Comparison of ENCODE assay signal across 24 mouse cellular contexts in genomic region chr13:40713681-40714080, GRCm38 (mm10). TPM values are rescaled to one million over a fixed set of nuclear protein-coding genes. Genes with fewer than 3 reads are reported as not detected.
DNase-seq lines count a peak whose midpoint lies in the region; ATAC-seq lines count a peak whose summit lies in the region.
"Had no signal": no experiment of that assay in that cellular context is flagged by ENCODE, and none has a peak within 500 bp of the region (broad histone marks: within the 10 kb centered on the region; RNA-seq: fewer than 3 reads in every experiment).

No protein-coding gene starts in this region.

- H3K27ac ChIP-seq in hindbrain, embryonic 12.5 days = 0 out of 2 replicates have a peak overlapping the region, but pooled peaks have one; percentile 49
- H3K27ac ChIP-seq in hindbrain, embryonic 10.5 days = no peak overlapping the region
- no peak overlapping the region for H3K27ac ChIP-seq in midbrain, embryonic 14.5 days (replicated peaks; ENCODE audit: low read depth, low read length)
- no peak overlapping the region for H3K27ac ChIP-seq in midbrain, embryonic 13.5 days
- H3K27ac ChIP-seq in hindbrain, embryonic 14.5 days = peak overlapping the region; percentile 11; the same call in 1 of the 2 replicates
- H3K27ac ChIP-seq: embryonic facial prominence, embryonic 13.5 days; forebrain, embryonic 12.5 days; forebrain, embryonic 15.5 days; heart, embryonic 13.5 days; intestine, embryonic 15.5 days had no signal

- peaks cover 24% of the 10 kb centered on the region for H3K4me1 ChIP-seq in hindbrain, embryonic 12.5 days
- peaks cover 16% of the 10 kb centered on the region for H3K4me1 ChIP-seq in hindbrain, embryonic 10.5 days (replicated peaks)
- H3K4me1 ChIP-seq in midbrain, embryonic 14.5 days (ENCODE audit: control insufficient read depth, insufficient read depth, low read length) = no peaks in the 10 kb centered on the region
- peaks cover 19% of the 10 kb centered on the region for H3K4me1 ChIP-seq in midbrain, embryonic 13.5 days (replicated peaks)
- H3K4me1 ChIP-seq in hindbrain, embryonic 14.5 days (replicated peaks; ENCODE audit: control insufficient read depth, insufficient read depth, low read length) = 0 out of 2 replicates have a peak, but pooled peaks cover 3% of the 10 kb centered on the region
- H3K4me1 ChIP-seq: intestine, embryonic 15.5 days had no signal

- no peaks in the 10 kb centered on the region for H3K36me3 ChIP-seq in hindbrain, embryonic 12.5 days
- H3K36me3 ChIP-seq in hindbrain, embryonic 10.5 days = no peaks in the 10 kb centered on the region
- H3K36me3 ChIP-seq in midbrain, embryonic 14.5 days (ENCODE audit: control insufficient read depth, insufficient read depth, low read length) = no peaks in the 10 kb centered on the region
- no peaks in the 10 kb centered on the region for H3K36me3 ChIP-seq in midbrain, embryonic 13.5 days
- H3K36me3 ChIP-seq in hindbrain, embryonic 14.5 days (replicated peaks; ENCODE audit: control insufficient read depth, insufficient read depth) = no peaks in the 10 kb centered on the region
- H3K36me3 ChIP-seq: forebrain, embryonic 12.5 days; forebrain, embryonic 15.5 days; heart, embryonic 13.5 days; intestine, embryonic 15.5 days had no signal

- no peak overlapping the region for H3K4me2 ChIP-seq in hindbrain, embryonic 12.5 days (replicated peaks)
- no peak overlapping the region for H3K4me2 ChIP-seq in midbrain, embryonic 14.5 days (ENCODE audit: low read length)
- no peak overlapping the region for H3K4me2 ChIP-seq in midbrain, embryonic 13.5 days (replicated peaks)
- H3K4me2 ChIP-seq in hindbrain, embryonic 14.5 days (replicated peaks) = no peak overlapping the region
- H3K4me2 ChIP-seq: embryonic facial prominence, embryonic 13.5 days; forebrain, embryonic 12.5 days; forebrain, embryonic 15.5 days; heart, embryonic 13.5 days; intestine, embryonic 15.5 days had no signal

- WGBS in hindbrain, embryonic 12.5 days = 3% methylated on average over 5 of the region's 5 CpGs
- WGBS in hindbrain, embryonic 10.5 days = 5% methylated on average over 5 of the region's 5 CpGs
- WGBS in midbrain, embryonic 14.5 days = 3% methylated on average over 5 of the region's 5 CpGs
- WGBS in midbrain, embryonic 13.5 days = under 1% methylated on average over 5 of the region's 5 CpGs
- WGBS in hindbrain, embryonic 14.5 days = 4% methylated on average over 5 of the region's 5 CpGs

- peaks cover 91% of the 10 kb centered on the region for H3K27me3 ChIP-seq in hindbrain, embryonic 12.5 days
- H3K27me3 ChIP-seq in hindbrain, embryonic 10.5 days (ENCODE audit: insufficient read depth, poor library complexity, severe bottlenecking) = peaks cover 100% of the 10 kb centered on the region
- H3K27me3 ChIP-seq in midbrain, embryonic 14.5 days (ENCODE audit: control insufficient read depth, insufficient read depth, low read length) = peaks cover 89% of the 10 kb centered on the region
- peaks cover 98% of the 10 kb centered on the region for H3K27me3 ChIP-seq in midbrain, embryonic 13.5 days
- peaks cover 93% of the 10 kb centered on the region for H3K27me3 ChIP-seq in hindbrain, embryonic 14.5 days (ENCODE audit: control insufficient read depth, insufficient read depth, low read length)

- no peak for ATAC-seq in hindbrain, embryonic 12.5 days (ENCODE audit: low FRiP score)
- ATAC-seq in midbrain, embryonic 14.5 days (ENCODE audit: low FRiP score, low TSS enrichment) = no peak
- no peak for ATAC-seq in midbrain, embryonic 13.5 days
- ATAC-seq in hindbrain, embryonic 14.5 days (ENCODE audit: low FRiP score) = no peak
- ATAC-seq: activated CD4-positive, CD25-positive, alpha-beta regulatory T cell, adult 4 months; CD4-positive, CD25-positive, alpha-beta regulatory T cell, adult 4 months; forebrain, embryonic 15.5 days; intestine, embryonic 15.5 days had no signal

- no peak overlapping the region for H3K4me3 ChIP-seq in hindbrain, embryonic 12.5 days
- no peak overlapping the region for H3K4me3 ChIP-seq in hindbrain, embryonic 10.5 days
- no peak overlapping the region for H3K4me3 ChIP-seq in midbrain, embryonic 14.5 days (replicated peaks; ENCODE audit: low read depth, low read length)
- no peak overlapping the region for H3K4me3 ChIP-seq in midbrain, embryonic 13.5 days (replicated peaks)
- no peak overlapping the region for H3K4me3 ChIP-seq in hindbrain, embryonic 14.5 days (replicated peaks; ENCODE audit: low read length)
- H3K4me3 ChIP-seq: embryonic facial prominence, embryonic 13.5 days; erythroblast, embryonic 14.5 days; forebrain, embryonic 12.5 days; forebrain, embryonic 15.5 days; heart, embryonic 13.5 days; intestine, embryonic 15.5 days had no signal

- no peak for DNase-seq in hindbrain, embryonic 10.5 days (ENCODE audit: low spot score)
- peak; percentile 37 for DNase-seq in midbrain, embryonic 14.5 days
- no peak for DNase-seq in hindbrain, embryonic 14.5 days (ENCODE audit: low spot score)
- DNase-seq in urinary bladder, adult 2 months (ENCODE audit: low spot score) = no peak
- no peak for DNase-seq in spleen, adult 12 weeks (ENCODE audit: low spot score)
- DNase-seq: adrenal gland, adult 8-10 months; adrenal gland, postnatal 25 days; cerebellum, adult 18-20 months; cerebellum, adult 9-10 months; gastrocnemius, postnatal 25 days; heart, adult 18-20 months; heart, postnatal 14 days; heart, postnatal 4 days; kidney, adult 11 months had no signal

- no peak overlapping the region for H3K9ac ChIP-seq in hindbrain, embryonic 12.5 days
- no peak overlapping the region for H3K9ac ChIP-seq in midbrain, embryonic 14.5 days (replicated peaks; ENCODE audit: low read length)
- H3K9ac ChIP-seq in midbrain, embryonic 13.5 days (replicated peaks) = no peak overlapping the region
- no peak overlapping the region for H3K9ac ChIP-seq in hindbrain, embryonic 14.5 days
- H3K9ac ChIP-seq: embryonic facial prominence, embryonic 13.5 days; forebrain, embryonic 12.5 days; forebrain, embryonic 15.5 days; heart, embryonic 13.5 days; intestine, embryonic 15.5 days had no signal

- H3K9me3 ChIP-seq in hindbrain, embryonic 12.5 days (replicated peaks) = no peaks in the 10 kb centered on the region
- no peaks in the 10 kb centered on the region for H3K9me3 ChIP-seq in hindbrain, embryonic 10.5 days
- H3K9me3 ChIP-seq in midbrain, embryonic 14.5 days (ENCODE audit: control insufficient read depth, low read length) = no peaks in the 10 kb centered on the region
- no peaks in the 10 kb centered on the region for H3K9me3 ChIP-seq in midbrain, embryonic 13.5 days
- no peaks in the 10 kb centered on the region for H3K9me3 ChIP-seq in hindbrain, embryonic 14.5 days (ENCODE audit: control insufficient read depth, low read length)
- H3K9me3 ChIP-seq: embryonic facial prominence, embryonic 13.5 days; forebrain, embryonic 12.5 days; forebrain, embryonic 15.5 days; heart, embryonic 13.5 days; intestine, embryonic 15.5 days had no signal

RNA-seq across cellular contexts. Expression of gene Tfap2a, which starts 24.5 kb away (rescaled TPM):
- 20.5 and 21.1 TPM in 2 replicates for polyA plus RNA-seq in hindbrain, embryonic 12.5 days (2016; fragmentation: Nextera tagmentation; extraction: Ambion mirVana)
- polyA plus RNA-seq in hindbrain, embryonic 10.5 days (2016; fragmentation: Nextera tagmentation; extraction: Ambion mirVana) = 6.7 and 13.8 TPM in 2 replicates
- polyA plus RNA-seq in midbrain, embryonic 14.5 days (2014; fragmentation: Nextera tagmentation; extraction: Ambion mirVana) = 11.6 and 11.8 TPM in 2 replicates
- polyA plus RNA-seq in midbrain, embryonic 13.5 days (2015; fragmentation: Nextera tagmentation; extraction: Ambion mirVana) = 8.9 and 9.2 TPM in 2 replicates
- polyA plus RNA-seq in hindbrain, embryonic 14.5 days (2014; fragmentation: Nextera tagmentation; extraction: Ambion mirVana) = 9.6 and 10.5 TPM in 2 replicates
- polyA plus RNA-seq in urinary bladder, adult 2 months (2012; rRNA removed) = 0.74 and 0.84 TPM in 2 replicates
- polyA plus RNA-seq: activated CD4-positive, CD25-positive, alpha-beta regulatory T cell, adult 4 months; erythroblast, embryonic 14.5 days had no signal

Comparison
In these comparisons a context has a peak if more than half of its experiments do, and no peak if none do; other contexts are left out.
1. H3K27ac ChIP-seq: peak in hindbrain, embryonic 12.5 days (single experiment) and hindbrain, embryonic 14.5 days (single experiment); none in hindbrain, embryonic 10.5 days (single experiment), midbrain, embryonic 14.5 days (single experiment) and midbrain, embryonic 13.5 days (single experiment).